Mouse (Mus musculus) megakaryocyte, embryonic 14.5 days (primary cell): ENCODE data around the gene Arfgap3.

Source experiments
- FLI1 ChIP-seq: IDR thresholded peaks from 2 replicates; pipeline ENCODE4 v1.6.1; 2012; ENCODE audit warnings: low read length, inconsistent platforms, mixed read lengths
- GATA1 ChIP-seq: IDR thresholded peaks from 3 replicates; pipeline ENCODE4 v1.6.1; 2012; ENCODE audit warnings: mixed read lengths, low read length, inconsistent platforms, borderline replicate concordance

DNA sequence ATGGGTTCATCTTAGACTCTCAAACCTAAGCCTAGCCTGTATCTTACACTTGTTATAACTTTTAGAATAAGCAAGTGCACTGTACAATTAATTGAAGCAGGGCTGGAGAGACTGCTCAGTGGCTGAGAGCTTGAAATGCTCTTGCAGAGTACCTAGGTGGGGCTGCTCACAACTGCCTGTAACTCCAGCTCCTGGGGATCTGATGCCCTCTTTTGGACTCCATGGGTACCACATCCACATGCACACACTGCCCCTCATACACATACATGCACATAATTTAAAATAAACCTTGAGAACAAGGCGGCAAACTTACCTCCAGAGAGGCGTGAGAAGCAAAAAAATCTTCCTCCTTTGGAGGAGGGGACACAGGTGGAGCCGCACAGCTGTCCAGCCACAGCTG, 17.7 kb downstream of the Arfgap3 start:
- TF ChIP-seq GATA1 (no peak), FLI1 (no peak)
